Mouse (Mus musculus) left cerebral cortex, postnatal 25 days (tissue): ENCODE data around the gene Nmi. TPM values are rescaled to one million over a fixed set of nuclear protein-coding genes. Genes with fewer than 3 reads are reported as not detected.

Source experiments
- total RNA-seq, 2 experiments: library from RNA; stranded (reverse); gene quantifications; 2 replicates each; pipeline ENCODE4 v1.2.3; 2021

The Nmi gene
- total RNA-seq, 2 experiments from 2014 or later, result 1.1 to 2.4 TPM

Other genes starting within 250 kb of the Nmi start
- 10 to 100 TPM; 15.2 to 16.5 TPM for gene Rbm43, start 38.3 kb downstream of the Nmi start, total RNA-seq
- 1 to 10 TPM; 4.6 to 5.2 TPM for gene Tnfaip6, start 64.5 kb upstream of the Nmi start, total RNA-seq
- gene Rif1, start 99.3 kb upstream of the Nmi start, total RNA-seq, result 10 to 100 TPM; 28.0 to 30.3 TPM